Mouse (Mus musculus): ENCODE data around the gene Itga9. TPM values are rescaled to one million over a fixed set of nuclear protein-coding genes. Genes with fewer than 3 reads are reported as not detected.

Gene Itga9
- polyA plus RNA-seq, 1 experiment = 0.14 TPM

GRCm38 (mm10) chr9:118678759-118679158 is 72.3 kb downstream of the Itga9 start:
- H3K4me2 ChIP-seq (ENCODE audit: low read depth) = no peak overlapping the region
- H3K27me3 ChIP-seq (ENCODE audit: control insufficient read depth, insufficient read depth, insufficient read length) = peaks cover 4% of the 10 kb centered on the region
- H3K36me3 ChIP-seq (ENCODE audit: control insufficient read depth, insufficient read depth) = no peaks in the 10 kb centered on the region
- H3K79me2 ChIP-seq (ENCODE audit: control insufficient read depth, insufficient read depth) = no peaks in the 10 kb centered on the region
- no peak overlapping the region for H3ac ChIP-seq (ENCODE audit: control insufficient read depth, insufficient read length)
- H3K4me3 ChIP-seq = no peak overlapping the region
- TF ChIP-seq MYOD1 (IDR thresholded peaks at IDR 0.05; ENCODE audit: control insufficient read depth in 1 of 3, insufficient read length in 2 of 3, low read depth in 2 of 3) (no peak), POLR2AphosphoS2 (IDR thresholded peaks at IDR 0.05; ENCODE audit: insufficient read length, low read depth) (no peak), TCF3 (IDR thresholded peaks at IDR 0.05; ENCODE audit: insufficient read length, low read depth) (no peak), SRF (IDR thresholded peaks at IDR 0.05; ENCODE audit: control insufficient read depth, insufficient read length, low read depth) (no peak), MAX (IDR thresholded peaks at IDR 0.05; ENCODE audit: low read depth) (no peak), MYOG (IDR thresholded peaks at IDR 0.05; ENCODE audit: control insufficient read depth in 1 of 3, insufficient read depth in 1 of 3, insufficient read length in 2 of 3, low read depth in 2 of 3) (no peak), REST (IDR thresholded peaks at IDR 0.05; ENCODE audit: insufficient read depth, insufficient read length) (no peak), USF1 (IDR thresholded peaks at IDR 0.05; ENCODE audit: low read depth) (no peak), CEBPB (IDR thresholded peaks at IDR 0.05; ENCODE audit: insufficient read depth, poor library complexity, severe bottlenecking) (no peak), POLR2A (IDR thresholded peaks at IDR 0.05; ENCODE audit: insufficient read length, low read depth) (no peak), E2F4 (IDR thresholded peaks at IDR 0.05; ENCODE audit: insufficient read depth) (no peak), TCF12 (IDR thresholded peaks at IDR 0.05; ENCODE audit: insufficient read depth, poor library complexity, severe bottlenecking) (no peak)

GRCm38 (mm10) chr9:118681506-118681905 is 75.0 kb downstream of the Itga9 start:
- H3K27me3 ChIP-seq (ENCODE audit: control insufficient read depth, insufficient read depth, insufficient read length) = peaks cover 4% of the 10 kb centered on the region
- H3K4me3 ChIP-seq = no peak overlapping the region
- no peak for TF ChIP-seq REST (IDR thresholded peaks at IDR 0.05; ENCODE audit: insufficient read depth, insufficient read length)
- TF ChIP-seq TCF12 (IDR thresholded peaks at IDR 0.05; ENCODE audit: insufficient read depth, poor library complexity, severe bottlenecking) = no peak
- no peaks in the 10 kb centered on the region for H3K79me2 ChIP-seq (ENCODE audit: control insufficient read depth, insufficient read depth)
- H3ac ChIP-seq (ENCODE audit: control insufficient read depth, insufficient read length) = no peak overlapping the region
- H3K4me2 ChIP-seq (ENCODE audit: low read depth) = no peak overlapping the region
- H3K36me3 ChIP-seq (ENCODE audit: control insufficient read depth, insufficient read depth) = no peaks in the 10 kb centered on the region

- TF ChIP-seq TCF12 (IDR thresholded peaks at IDR 0.05; ENCODE audit: insufficient read depth, poor library complexity, severe bottlenecking) (no peak), MYOD1 (IDR thresholded peaks at IDR 0.05; ENCODE audit: control insufficient read depth in 1 of 3, insufficient read length in 2 of 3, low read depth in 2 of 3) (no peak), POLR2AphosphoS2 (IDR thresholded peaks at IDR 0.05; ENCODE audit: insufficient read length, low read depth) (no peak), E2F4 (IDR thresholded peaks at IDR 0.05; ENCODE audit: insufficient read depth) (no peak), MAX (IDR thresholded peaks at IDR 0.05; ENCODE audit: low read depth) (no peak), CEBPB (IDR thresholded peaks at IDR 0.05; ENCODE audit: insufficient read depth, poor library complexity, severe bottlenecking) (no peak)
- Histone ChIP-seq H3K4me3 (no peak overlapping the region), H3ac (ENCODE audit: control insufficient read depth, insufficient read length) (no peak overlapping the region), H3K4me2 (ENCODE audit: low read depth) (no peak overlapping the region), H3K27me3 (ENCODE audit: control insufficient read depth, insufficient read depth, insufficient read length) (peaks cover 4% of the 10 kb centered on the region), H3K79me2 (ENCODE audit: control insufficient read depth, insufficient read depth) (no peaks in the 10 kb centered on the region), H3K36me3 (ENCODE audit: control insufficient read depth, insufficient read depth) (no peaks in the 10 kb centered on the region)
Observed at GRCm38 (mm10) chr9:118682154-118682553, 75.7 kb downstream of the Itga9 start.

GRCm38 (mm10) chr9:118683507-118683906 is 77.0 kb downstream of the Itga9 start:
- Histone ChIP-seq H3K4me3 (no peak overlapping the region), H3ac (ENCODE audit: control insufficient read depth, insufficient read length) (no peak overlapping the region), H3K4me2 (ENCODE audit: low read depth) (no peak overlapping the region), H3K27me3 (ENCODE audit: control insufficient read depth, insufficient read depth, insufficient read length) (peaks cover 4% of the 10 kb centered on the region), H3K79me2 (ENCODE audit: control insufficient read depth, insufficient read depth) (no peaks in the 10 kb centered on the region), H3K36me3 (ENCODE audit: control insufficient read depth, insufficient read depth) (no peaks in the 10 kb centered on the region)
- TF ChIP-seq TCF3 (IDR thresholded peaks at IDR 0.05; ENCODE audit: insufficient read length, low read depth) (no peak), USF1 (IDR thresholded peaks at IDR 0.05; ENCODE audit: low read depth) (no peak), MYOD1 (IDR thresholded peaks at IDR 0.05; ENCODE audit: control insufficient read depth in 1 of 3, insufficient read length in 2 of 3, low read depth in 2 of 3) (no peak), E2F4 (IDR thresholded peaks at IDR 0.05; ENCODE audit: insufficient read depth) (no peak), POLR2A (IDR thresholded peaks at IDR 0.05; ENCODE audit: insufficient read length, low read depth) (no peak), CEBPB (IDR thresholded peaks at IDR 0.05; ENCODE audit: insufficient read depth, poor library complexity, severe bottlenecking) (no peak), SRF (IDR thresholded peaks at IDR 0.05; ENCODE audit: control insufficient read depth, insufficient read length, low read depth) (no peak), POLR2AphosphoS2 (IDR thresholded peaks at IDR 0.05; ENCODE audit: insufficient read length, low read depth) (no peak), MAX (IDR thresholded peaks at IDR 0.05; ENCODE audit: low read depth) (no peak), TCF12 (IDR thresholded peaks at IDR 0.05; ENCODE audit: insufficient read depth, poor library complexity, severe bottlenecking) (no peak), REST (IDR thresholded peaks at IDR 0.05; ENCODE audit: insufficient read depth, insufficient read length) (no peak), MYOG (IDR thresholded peaks at IDR 0.05; ENCODE audit: control insufficient read depth in 1 of 3, insufficient read depth in 1 of 3, insufficient read length in 2 of 3, low read depth in 2 of 3) (no peak)

GRCm38 (mm10) chr9:118684343-118684742 is 77.9 kb downstream of the Itga9 start:
- Histone ChIP-seq H3K4me2 (ENCODE audit: low read depth) (no peak overlapping the region), H3K4me3 (no peak overlapping the region), H3K36me3 (ENCODE audit: control insufficient read depth, insufficient read depth) (no peaks in the 10 kb centered on the region), H3ac (ENCODE audit: control insufficient read depth, insufficient read length) (no peak overlapping the region), H3K79me2 (ENCODE audit: control insufficient read depth, insufficient read depth) (no peaks in the 10 kb centered on the region), H3K27me3 (ENCODE audit: control insufficient read depth, insufficient read depth, insufficient read length) (peaks cover 8% of the 10 kb centered on the region)
- TF ChIP-seq MYOD1 (IDR thresholded peaks at IDR 0.05; ENCODE audit: control insufficient read depth in 1 of 3, insufficient read length in 2 of 3, low read depth in 2 of 3) (no peak), REST (IDR thresholded peaks at IDR 0.05; ENCODE audit: insufficient read depth, insufficient read length) (no peak), MYOG (IDR thresholded peaks at IDR 0.05; ENCODE audit: control insufficient read depth in 1 of 3, insufficient read depth in 1 of 3, insufficient read length in 2 of 3, low read depth in 2 of 3) (no peak), MAX (IDR thresholded peaks at IDR 0.05; ENCODE audit: low read depth) (no peak), E2F4 (IDR thresholded peaks at IDR 0.05; ENCODE audit: insufficient read depth) (no peak)

All from myocyte (in vitro differentiated cells).